Mouse (Mus musculus) testis, adult 2 months (tissue): ENCODE data around the gene Cplx3.

Experiments
- CTCF ChIP-seq: fragments of 200-500 bp; IDR thresholded peaks from 2 replicates; pipeline ENCODE4 v1.5.1; 2012; ENCODE audit warnings: low read depth, mild to moderate bottlenecking, inconsistent platforms, low read length, moderate library complexity; ENCODE audit not compliant: control insufficient read depth, insufficient read depth, insufficient replicate concordance
- POLR2A ChIP-seq: fragments of 200-500 bp; IDR thresholded peaks from 2 replicates; pipeline ENCODE4 v1.6.1; 2012; ENCODE audit warnings: low read depth, mild to moderate bottlenecking, inconsistent platforms, low read length, moderate library complexity; ENCODE audit not compliant: control insufficient read depth

DNA sequence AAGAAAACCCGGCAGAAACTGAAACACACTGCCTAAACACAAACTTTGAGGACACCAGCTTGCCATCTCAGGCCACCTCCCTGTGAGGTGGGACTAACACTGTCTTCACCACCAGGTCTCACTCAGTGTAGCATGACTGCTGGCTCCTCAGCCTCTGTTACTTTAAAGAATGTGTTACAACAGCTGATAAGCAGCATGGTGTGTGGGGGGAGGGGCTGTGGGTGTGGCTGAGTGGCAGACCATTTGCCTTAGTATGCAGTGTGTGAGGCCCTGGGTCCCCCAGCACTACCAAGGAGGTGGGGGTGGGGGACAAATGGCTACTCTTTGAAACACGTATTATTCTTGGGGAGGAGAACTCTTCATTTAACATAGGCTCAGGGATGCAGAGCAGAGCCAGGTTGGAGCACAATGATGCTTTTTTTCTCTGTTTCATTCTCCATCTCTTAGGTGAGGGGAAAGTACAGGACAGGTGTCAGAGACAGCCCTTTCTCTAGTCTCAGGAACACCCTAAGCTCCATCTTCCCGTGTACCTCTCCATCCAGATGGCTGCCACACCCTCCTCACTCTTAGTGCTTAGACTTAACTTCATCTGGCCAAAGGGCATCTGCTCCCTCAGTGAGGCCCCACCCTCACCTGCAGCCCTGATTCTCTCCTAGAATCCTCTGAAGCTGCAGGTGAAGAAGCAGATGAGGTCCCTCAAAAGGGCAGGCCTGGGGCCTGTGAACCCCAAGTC is 5.3 kb downstream of the Cplx3 start:
- TF ChIP-seq CTCF (no peak), POLR2A (no peak)
